Mouse (Mus musculus) bone marrow, adult 2 months (tissue): ENCODE measurements around the gene H2-Eb1.

Experiments used
- CTCF ChIP-seq: fragments of 200-500 bp; IDR thresholded peaks from 2 replicates; pipeline ENCODE4 v1.5.1; 2011; ENCODE audit warnings: low read length, control low read depth; ENCODE audit not compliant: control insufficient read depth, insufficient read depth
- POLR2A ChIP-seq: fragments of 200-500 bp; IDR thresholded peaks from 2 replicates; pipeline ENCODE4 v1.6.1; 2011; ENCODE audit warnings: low read depth, mild to moderate bottlenecking, control low read depth, low read length, borderline replicate concordance; ENCODE audit not compliant: control insufficient read depth

- no peak for TF ChIP-seq CTCF
- TF ChIP-seq POLR2A, result no peak
Observed at GRCm38 (mm10) chr17:34299356-34299755, 6.3 kb upstream of the H2-Eb1 start.
